Comparison of ENCODE assay signal across 34 mouse cellular contexts in genomic region chr5:139977476-139977875, GRCm38 (mm10).
"Had no signal": no experiment of that assay in that cellular context is flagged by ENCODE, and none has a peak within 500 bp of the region (broad histone marks: within the 10 kb centered on the region; RNA-seq: fewer than 3 reads in every experiment).

No protein-coding gene starts in this region.

- H3K9me3 ChIP-seq: heart, embryonic 10.5 days; heart, embryonic 12.5 days; heart, embryonic 13.5 days; heart, embryonic 15.5 days; hindbrain, embryonic 10.5 days; hindbrain, embryonic 12.5 days; hindbrain, embryonic 13.5 days; hindbrain, embryonic 15.5 days; intestine, embryonic 15.5 days; kidney, embryonic 15.5 days had no signal

- H3K9ac ChIP-seq: heart, embryonic 12.5 days; heart, embryonic 13.5 days; heart, embryonic 15.5 days; hindbrain, embryonic 12.5 days; hindbrain, embryonic 13.5 days; hindbrain, embryonic 14.5 days; hindbrain, embryonic 15.5 days; intestine, embryonic 15.5 days; kidney, embryonic 15.5 days had no signal

- ATAC-seq: hindbrain, embryonic 16.5 days; hindbrain, postnatal 0 days; inflammation-experienced regulatory T-cells, adult 6 months; intestine, postnatal 0 days had no signal

- H3K36me3 ChIP-seq: heart, embryonic 10.5 days; heart, embryonic 12.5 days; heart, embryonic 13.5 days; heart, embryonic 15.5 days; hindbrain, embryonic 10.5 days; hindbrain, embryonic 12.5 days; hindbrain, embryonic 13.5 days; hindbrain, embryonic 15.5 days; intestine, embryonic 15.5 days; kidney, embryonic 15.5 days had no signal

- H3K27ac ChIP-seq: heart, embryonic 10.5 days; heart, embryonic 13.5 days; heart, embryonic 15.5 days; hindbrain, embryonic 10.5 days; hindbrain, embryonic 12.5 days; hindbrain, embryonic 13.5 days; hindbrain, embryonic 14.5 days; hindbrain, embryonic 15.5 days; hindbrain, postnatal 0 days; intestine, embryonic 15.5 days; kidney, embryonic 15.5 days; kidney, postnatal 0 days; layer of hippocampus, adult 2 months had no signal

- H3K4me1 ChIP-seq: heart, embryonic 10.5 days; heart, embryonic 12.5 days; heart, embryonic 13.5 days; heart, embryonic 15.5 days; kidney, embryonic 15.5 days had no signal

- H3K4me3 ChIP-seq: heart, embryonic 10.5 days; heart, embryonic 12.5 days; heart, embryonic 13.5 days; heart, embryonic 15.5 days; hindbrain, embryonic 10.5 days; hindbrain, embryonic 12.5 days; hindbrain, embryonic 13.5 days; hindbrain, embryonic 15.5 days; intestine, embryonic 15.5 days; kidney, embryonic 15.5 days; layer of hippocampus, adult 2 months had no signal

- DNase-seq: heart, postnatal 10 days; heart, postnatal 14 days; heart, postnatal 36 days; heart, postnatal 4 days; kidney, adult 11 months; kidney, adult 18-20 months; kidney, adult 2 months; kidney, adult 8-10 months; kidney, adult 9 months; kidney, postnatal 10 days; kidney, postnatal 14 days; kidney, postnatal 25 days; kidney, postnatal 36 days; kidney, postnatal 4 days; layer of hippocampus, adult 9-11 months; layer of hippocampus, postnatal 36 days had no signal

- H3K27me3 ChIP-seq: hindbrain, embryonic 15.5 days had no signal

- H3K4me2 ChIP-seq: heart, embryonic 11.5 days; heart, embryonic 12.5 days; heart, embryonic 13.5 days; heart, embryonic 15.5 days; hindbrain, embryonic 12.5 days; hindbrain, embryonic 13.5 days; hindbrain, embryonic 14.5 days; hindbrain, embryonic 15.5 days; intestine, embryonic 15.5 days; kidney, embryonic 15.5 days had no signal
